Mouse (Mus musculus): ENCODE measurements around the gene Ankrd11. TPM values are rescaled to one million over a fixed set of nuclear protein-coding genes. Genes with fewer than 3 reads are reported as not detected.

Gene Ankrd11
- 42.4 and 46.2 TPM in 2 replicates for polyA plus RNA-seq (2014; fragmentation: Nextera tagmentation; extraction: Ambion mirVana)

- H3K27ac ChIP-seq (replicated peaks; ENCODE audit: low read depth, low read length): peak within 1 kb of the TSS; percentile 95
- H3K4me1 ChIP-seq (ENCODE audit: control insufficient read depth, insufficient read depth, low read length): peaks cover 32% of the 10 kb centered on the region
- peak; percentile 97 for ATAC-seq (ENCODE audit: low FRiP score, low TSS enrichment)
- peak within 1 kb of the TSS; percentile 97 for H3K9ac ChIP-seq (replicated peaks; ENCODE audit: low read length)
- H3K4me2 ChIP-seq (ENCODE audit: low read length): peak within 1 kb of the TSS; percentile 87
- DNase-seq: peak; percentile 100
- WGBS: under 1% methylated on average over 91 of the region's 91 CpGs
- H3K4me3 ChIP-seq (replicated peaks; ENCODE audit: low read depth, low read length): peak within 1 kb of the TSS; percentile 99
- no peaks in the 10 kb centered on the region for H3K27me3 ChIP-seq (ENCODE audit: control insufficient read depth, insufficient read depth, low read length)
- H3K36me3 ChIP-seq (ENCODE audit: control insufficient read depth, insufficient read depth, low read length): no peaks in the 10 kb centered on the region
- H3K9me3 ChIP-seq (ENCODE audit: control insufficient read depth, low read length): no peaks in the 10 kb centered on the region
Observed at GRCm38 (mm10) chr8:123042158-123042973, at the start of gene Ankrd11. Gene Ankrd11, minus strand, starts transcription at chr8:123042277.

DNA sequence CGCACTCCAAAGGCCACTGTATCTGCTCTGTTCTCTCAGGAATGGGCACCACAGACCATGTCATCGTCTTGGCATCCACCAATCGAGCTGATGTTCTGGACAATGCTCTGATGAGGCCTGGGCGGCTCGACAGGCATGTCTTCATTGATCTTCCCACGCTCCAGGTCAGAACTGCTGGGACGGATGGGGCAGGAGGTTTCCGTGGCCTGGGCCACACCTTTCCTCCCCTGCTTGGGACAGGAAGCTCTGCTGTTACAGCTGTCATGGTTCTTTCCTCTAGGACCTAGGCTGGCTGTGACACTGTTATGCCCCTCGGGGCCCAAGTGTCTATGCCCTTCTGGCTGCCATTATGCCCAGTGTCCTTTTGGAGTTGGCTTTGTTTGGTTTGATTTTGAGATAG, 45.2 kb upstream of the Ankrd11 start:
- ATAC-seq (ENCODE audit: low FRiP score, low TSS enrichment) (no peak), DNase-seq (no peak)
- no peak overlapping the region for H3K4me2 ChIP-seq (ENCODE audit: low read length)
- H3K9me3 ChIP-seq (ENCODE audit: control insufficient read depth, low read length): no peaks in the 10 kb centered on the region
- no peak overlapping the region for H3K27ac ChIP-seq (replicated peaks; ENCODE audit: low read depth, low read length)
- no peaks in the 10 kb centered on the region for H3K4me1 ChIP-seq (ENCODE audit: control insufficient read depth, insufficient read depth, low read length)
- H3K4me3 ChIP-seq (replicated peaks; ENCODE audit: low read depth, low read length): no peak overlapping the region
- WGBS: 88% methylated on average over 9 of the region's 9 CpGs
- peaks cover 97% of the 10 kb centered on the region for H3K36me3 ChIP-seq (ENCODE audit: control insufficient read depth, insufficient read depth, low read length)
- H3K9ac ChIP-seq (replicated peaks; ENCODE audit: low read length): no peak overlapping the region
- no peaks in the 10 kb centered on the region for H3K27me3 ChIP-seq (ENCODE audit: control insufficient read depth, insufficient read depth, low read length)

DNA sequence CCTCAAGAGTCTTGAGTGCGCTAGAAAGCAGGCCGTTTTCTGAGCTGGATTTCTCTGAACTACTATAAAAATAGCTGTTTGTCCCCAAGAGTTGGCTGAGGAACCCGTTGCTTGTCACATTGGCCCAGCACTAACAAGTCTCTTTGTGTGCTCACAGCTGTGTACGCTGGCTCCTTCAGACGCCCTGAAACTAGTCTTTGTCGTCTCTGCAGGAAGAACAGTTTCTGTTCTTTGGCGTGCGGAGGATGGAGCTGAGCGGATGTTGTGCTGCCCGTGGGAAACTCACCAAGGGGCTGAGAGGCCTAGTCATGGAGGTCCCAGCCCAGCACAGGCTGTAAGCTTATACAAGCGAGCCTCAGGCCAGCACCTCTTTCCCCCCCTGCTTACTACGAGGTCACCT, 41.5 kb upstream of the Ankrd11 start:
- ATAC-seq (ENCODE audit: low FRiP score, low TSS enrichment) (no peak), DNase-seq (no peak)
- Histone ChIP-seq H3K36me3 (ENCODE audit: control insufficient read depth, insufficient read depth, low read length) (peaks cover 95% of the 10 kb centered on the region), H3K4me3 (replicated peaks; ENCODE audit: low read depth, low read length) (no peak overlapping the region), H3K9ac (replicated peaks; ENCODE audit: low read length) (no peak overlapping the region), H3K4me2 (ENCODE audit: low read length) (no peak overlapping the region), H3K27me3 (ENCODE audit: control insufficient read depth, insufficient read depth, low read length) (no peaks in the 10 kb centered on the region), H3K9me3 (ENCODE audit: control insufficient read depth, low read length) (no peaks in the 10 kb centered on the region), H3K27ac (replicated peaks; ENCODE audit: low read depth, low read length) (no peak overlapping the region), H3K4me1 (ENCODE audit: control insufficient read depth, insufficient read depth, low read length) (no peaks in the 10 kb centered on the region)
- WGBS: 93% methylated on average over 12 of the region's 12 CpGs

DNA sequence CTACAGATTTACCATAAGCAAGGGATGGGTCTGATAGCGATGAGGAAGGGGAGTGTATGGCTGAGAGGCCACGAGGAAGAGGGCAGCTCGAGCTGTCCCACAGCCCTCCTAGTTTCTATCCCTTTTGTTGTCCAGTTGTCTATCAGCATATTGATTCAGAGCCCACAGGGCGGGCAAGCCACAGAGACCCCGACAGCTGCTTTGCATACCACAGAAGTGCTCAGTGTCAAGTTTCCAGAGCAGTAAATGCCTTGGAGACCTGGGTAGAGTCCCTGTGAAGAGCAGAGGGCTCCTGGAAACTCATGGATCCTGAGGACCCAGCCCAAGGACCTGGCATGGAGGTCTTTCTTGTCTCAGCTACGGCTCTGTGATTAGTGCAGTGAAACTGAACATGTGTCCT, 40.9 kb upstream of the Ankrd11 start:
- H3K4me2 ChIP-seq (ENCODE audit: low read length): no peak overlapping the region
- no peak overlapping the region for H3K4me3 ChIP-seq (replicated peaks; ENCODE audit: low read depth, low read length)
- H3K9ac ChIP-seq (replicated peaks; ENCODE audit: low read length): no peak overlapping the region
- H3K36me3 ChIP-seq (ENCODE audit: control insufficient read depth, insufficient read depth, low read length): peaks cover 95% of the 10 kb centered on the region
- no peaks in the 10 kb centered on the region for H3K9me3 ChIP-seq (ENCODE audit: control insufficient read depth, low read length)
- H3K27me3 ChIP-seq (ENCODE audit: control insufficient read depth, insufficient read depth, low read length): no peaks in the 10 kb centered on the region
- DNase-seq (no peak), ATAC-seq (ENCODE audit: low FRiP score, low TSS enrichment) (no peak)
- 81% methylated on average over 6 of the region's 6 CpGs for WGBS
- H3K4me1 ChIP-seq (ENCODE audit: control insufficient read depth, insufficient read depth, low read length): no peaks in the 10 kb centered on the region
- no peak overlapping the region for H3K27ac ChIP-seq (replicated peaks; ENCODE audit: low read depth, low read length)

GRCm38 (mm10) chr8:123077213-123077612, 35.1 kb upstream of the Ankrd11 start:
- Histone ChIP-seq H3K4me2 (ENCODE audit: low read length) (no peak overlapping the region), H3K4me1 (ENCODE audit: control insufficient read depth, insufficient read depth, low read length) (no peaks in the 10 kb centered on the region), H3K27ac (replicated peaks; ENCODE audit: low read depth, low read length) (no peak overlapping the region), H3K27me3 (ENCODE audit: control insufficient read depth, insufficient read depth, low read length) (no peaks in the 10 kb centered on the region), H3K36me3 (ENCODE audit: control insufficient read depth, insufficient read depth, low read length) (peaks cover 95% of the 10 kb centered on the region), H3K4me3 (replicated peaks; ENCODE audit: low read depth, low read length) (no peak overlapping the region), H3K9ac (replicated peaks; ENCODE audit: low read length) (no peak overlapping the region), H3K9me3 (ENCODE audit: control insufficient read depth, low read length) (no peaks in the 10 kb centered on the region)
- no peak for DNase-seq
- no peak for ATAC-seq (ENCODE audit: low FRiP score, low TSS enrichment)
- WGBS: 95% methylated on average over 6 of the region's 6 CpGs

GRCm38 (mm10) chr8:123071176-123071575, 29.1 kb upstream of the Ankrd11 start:
- no peak overlapping the region for H3K27ac ChIP-seq (replicated peaks; ENCODE audit: low read depth, low read length)
- H3K4me1 ChIP-seq (ENCODE audit: control insufficient read depth, insufficient read depth, low read length): peaks cover 8% of the 10 kb centered on the region
- no peaks in the 10 kb centered on the region for H3K27me3 ChIP-seq (ENCODE audit: control insufficient read depth, insufficient read depth, low read length)
- H3K4me3 ChIP-seq (replicated peaks; ENCODE audit: low read depth, low read length): no peak overlapping the region
- no peak overlapping the region for H3K4me2 ChIP-seq (ENCODE audit: low read length)
- 78% methylated on average over 4 of the region's 4 CpGs for WGBS
- H3K9me3 ChIP-seq (ENCODE audit: control insufficient read depth, low read length): no peaks in the 10 kb centered on the region
- DNase-seq (peak; percentile 18), ATAC-seq (ENCODE audit: low FRiP score, low TSS enrichment) (no peak)
- peaks cover 53% of the 10 kb centered on the region for H3K36me3 ChIP-seq (ENCODE audit: control insufficient read depth, insufficient read depth, low read length)
- H3K9ac ChIP-seq (replicated peaks; ENCODE audit: low read length): no peak overlapping the region

DNA sequence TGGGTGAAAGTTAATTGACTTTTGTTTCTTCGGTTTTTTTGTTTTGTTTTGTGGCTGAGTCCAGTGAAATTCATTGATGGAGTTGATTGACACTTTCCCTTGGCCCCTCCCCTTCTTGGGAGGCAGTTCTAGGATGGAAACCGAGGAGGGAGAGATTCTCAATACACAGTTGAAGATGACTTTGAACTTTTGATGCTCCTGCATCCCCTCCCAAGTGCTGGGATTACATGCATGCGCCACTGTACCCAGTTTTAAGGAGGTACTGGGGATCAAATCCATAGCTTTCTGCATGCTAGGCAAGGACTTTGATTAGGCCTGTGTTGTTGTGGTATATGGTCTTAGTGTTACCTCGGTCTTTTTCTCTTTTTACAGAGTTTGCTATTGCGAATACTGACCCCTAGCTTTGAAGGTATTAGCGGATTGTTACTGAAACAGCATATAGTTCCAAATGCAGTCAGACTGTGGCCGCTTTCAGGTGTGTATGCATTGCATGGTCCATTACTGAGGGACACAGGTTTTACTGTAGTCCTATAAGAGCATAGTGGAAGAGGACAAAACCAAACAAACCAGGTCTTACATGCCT, 24.1 kb upstream of the Ankrd11 start:
- DNase-seq: peak; percentile 21
- Histone ChIP-seq H3K9me3 (ENCODE audit: control insufficient read depth, low read length) (no peaks in the 10 kb centered on the region), H3K27ac (replicated peaks; ENCODE audit: low read depth, low read length) (peak overlapping the region; percentile 90; the same call in 1 of the 2 replicates), H3K27me3 (ENCODE audit: control insufficient read depth, insufficient read depth, low read length) (no peaks in the 10 kb centered on the region), H3K9ac (replicated peaks; ENCODE audit: low read length) (peak overlapping the region; percentile 87), H3K4me3 (replicated peaks; ENCODE audit: low read depth, low read length) (peak overlapping the region; percentile 91), H3K4me1 (ENCODE audit: control insufficient read depth, insufficient read depth, low read length) (peaks cover 20% of the 10 kb centered on the region), H3K36me3 (ENCODE audit: control insufficient read depth, insufficient read depth, low read length) (peaks cover 7% of the 10 kb centered on the region), H3K4me2 (ENCODE audit: low read length) (peak overlapping the region; percentile 75)
- no peak for ATAC-seq (ENCODE audit: low FRiP score, low TSS enrichment)
- WGBS: 37% methylated on average over 7 of the region's 7 CpGs

DNA sequence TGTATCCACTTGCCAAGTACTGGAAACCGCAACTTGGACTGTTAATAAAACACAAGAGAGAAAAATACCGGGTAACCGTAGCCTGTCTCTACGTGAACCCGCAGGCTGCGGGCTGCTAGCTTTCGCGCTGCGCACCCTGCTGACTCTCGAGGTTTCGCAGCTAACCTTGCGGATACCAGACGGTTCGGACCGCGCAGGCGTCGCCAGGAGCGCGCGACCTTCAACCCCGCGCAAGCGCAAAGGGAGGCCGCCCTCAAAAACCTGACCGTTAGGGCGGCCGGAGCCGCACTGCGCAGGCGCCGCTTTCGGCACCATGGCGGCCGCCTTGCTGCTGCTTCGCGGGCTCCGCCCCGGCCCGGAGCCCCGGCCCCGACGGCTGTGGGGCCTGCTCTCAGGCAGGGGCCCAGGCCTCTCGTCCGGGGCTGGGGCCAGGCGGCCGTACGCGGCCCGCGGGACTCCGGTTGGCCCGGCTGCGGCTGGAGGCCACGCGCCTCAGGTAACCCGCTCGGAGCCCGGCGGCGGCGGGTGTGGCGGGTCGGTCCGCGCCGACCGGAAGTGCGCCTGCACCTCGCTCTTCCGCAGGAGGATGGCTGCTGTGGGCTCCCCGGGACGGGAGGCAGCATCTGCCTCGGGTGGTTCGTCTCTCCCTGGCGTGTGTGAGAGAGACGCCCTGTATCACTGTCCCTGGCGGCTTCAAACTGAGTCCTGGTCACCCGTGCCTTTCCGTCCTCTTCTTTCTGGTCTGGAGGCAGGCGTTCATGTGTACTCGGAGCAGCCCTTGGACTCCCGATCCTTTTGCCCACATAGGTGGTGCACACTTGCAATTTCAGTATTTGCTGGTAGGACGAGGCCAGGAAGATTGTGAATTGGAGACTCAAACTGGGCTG, 23.4 kb upstream of the Ankrd11 start:
- Histone ChIP-seq H3K4me2 (ENCODE audit: low read length) (peak overlapping the region; percentile 75), H3K4me3 (replicated peaks; ENCODE audit: low read depth, low read length) (peak overlapping the region; percentile 91), H3K4me1 (ENCODE audit: control insufficient read depth, insufficient read depth, low read length) (peaks cover 20% of the 10 kb centered on the region), H3K27me3 (ENCODE audit: control insufficient read depth, insufficient read depth, low read length) (no peaks in the 10 kb centered on the region), H3K9ac (replicated peaks; ENCODE audit: low read length) (peak overlapping the region; percentile 87), H3K36me3 (ENCODE audit: control insufficient read depth, insufficient read depth, low read length) (peaks cover 3% of the 10 kb centered on the region), H3K27ac (replicated peaks; ENCODE audit: low read depth, low read length) (peak overlapping the region; percentile 90), H3K9me3 (ENCODE audit: control insufficient read depth, low read length) (no peaks in the 10 kb centered on the region)
- WGBS: under 1% methylated on average over 84 of the region's 84 CpGs
- ATAC-seq (ENCODE audit: low FRiP score, low TSS enrichment) (peak; percentile 94), DNase-seq (peak; percentile 100)
